Comparison of ENCODE assay signal across 8 mouse cellular contexts in the genomic region with DNA sequence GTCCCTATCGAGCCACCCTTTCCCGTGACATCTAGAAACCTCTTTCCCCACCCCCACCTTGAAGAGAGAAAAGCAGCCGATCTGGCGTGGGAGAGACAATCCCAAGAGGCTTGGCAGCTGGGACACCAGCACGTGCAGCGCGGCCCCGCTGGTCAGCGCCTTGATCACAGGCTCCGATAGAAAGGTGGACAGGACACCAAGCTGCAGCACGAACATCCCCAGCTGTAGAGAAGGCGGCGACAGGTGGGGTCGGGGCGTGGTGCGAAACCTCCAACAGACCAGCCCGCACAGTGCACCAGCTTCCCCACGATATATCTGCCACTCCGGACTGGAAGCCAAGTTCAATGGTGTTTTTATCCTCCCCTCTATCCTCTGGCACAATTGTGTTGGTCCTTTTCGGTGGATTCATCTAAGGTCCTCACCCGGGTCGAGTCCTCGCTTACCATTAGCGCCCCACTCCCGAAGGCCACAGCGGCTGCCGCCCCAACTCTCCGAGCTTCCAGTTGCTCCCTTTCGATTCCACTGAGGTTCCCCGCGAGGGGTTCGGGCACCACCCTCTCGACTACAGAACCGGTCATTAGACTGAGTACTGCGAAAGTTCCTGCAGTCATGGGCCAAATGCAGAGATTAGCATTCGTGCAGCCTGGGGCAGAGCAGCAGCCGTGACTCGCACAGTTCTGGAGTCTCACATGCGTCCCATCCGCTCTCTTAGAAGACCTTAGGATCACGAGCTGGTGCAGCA. TPM values are rescaled to one million over a fixed set of nuclear protein-coding genes. Genes with fewer than 3 reads are reported as not detected.
DNase-seq lines count a peak whose midpoint lies in the region; ATAC-seq lines count a peak whose summit lies in the region.

No protein-coding gene starts in this region.

- H3K4me3 ChIP-seq in kidney, embryonic 15.5 days (replicated peaks): peak overlapping the region; percentile 38
- H3K4me3 ChIP-seq in hindbrain, embryonic 12.5 days: peak overlapping the region; percentile 20
- H3K4me3 ChIP-seq in megakaryocyte, embryonic 14.5 days (replicated peaks): peak overlapping the region; percentile 92

- 3% methylated on average over 41 of the region's 41 CpGs for WGBS in kidney, embryonic 15.5 days
- whole genome bisulfite sequencing in hindbrain, embryonic 12.5 days: 4% methylated on average over 41 of the region's 41 CpGs

- H3K27me3 ChIP-seq in kidney, embryonic 15.5 days: peaks cover 82% of the 10 kb centered on the region
- peaks cover 84% of the 10 kb centered on the region for H3K27me3 ChIP-seq in hindbrain, embryonic 12.5 days
- H3K27me3 ChIP-seq in megakaryocyte, embryonic 14.5 days (replicated peaks): peaks cover 86% of the 10 kb centered on the region

- DNase-seq in kidney, adult 11 months: no peak
- no peak for DNase-seq in adrenal gland, postnatal 36 days
- DNase-seq in adrenal gland, postnatal 10 days: no peak

- ATAC-seq in kidney, embryonic 15.5 days (replicated peaks; ENCODE audit: low FRiP score): no peak
- peak; percentile 12 for ATAC-seq in common myeloid progenitor, adult 5-6 weeks (replicated peaks; ENCODE audit: low read depth, poor library complexity, severe bottlenecking)
- no peak for ATAC-seq in hindbrain, embryonic 12.5 days (ENCODE audit: low FRiP score)
- ATAC-seq in activated CD4-positive, CD25-positive, alpha-beta regulatory T cell, adult 4 months: no peak

- H3K4me2 ChIP-seq in kidney, embryonic 15.5 days: peak overlapping the region; percentile 75
- peak overlapping the region; percentile 46 for H3K4me2 ChIP-seq in hindbrain, embryonic 12.5 days (replicated peaks)

- H3K27ac ChIP-seq in kidney, embryonic 15.5 days: no peak overlapping the region
- no peak overlapping the region for H3K27ac ChIP-seq in hindbrain, embryonic 12.5 days

- H3K4me1 ChIP-seq in kidney, embryonic 15.5 days: peaks cover 46% of the 10 kb centered on the region
- peaks cover 24% of the 10 kb centered on the region for H3K4me1 ChIP-seq in hindbrain, embryonic 12.5 days
- peaks cover 60% of the 10 kb centered on the region for H3K4me1 ChIP-seq in megakaryocyte, embryonic 14.5 days

- H3K9me3 ChIP-seq in kidney, embryonic 15.5 days (replicated peaks): no peaks in the 10 kb centered on the region
- no peaks in the 10 kb centered on the region for H3K9me3 ChIP-seq in hindbrain, embryonic 12.5 days (replicated peaks)
- no peaks in the 10 kb centered on the region for H3K9me3 ChIP-seq in megakaryocyte, embryonic 14.5 days

- H3K36me3 ChIP-seq in kidney, embryonic 15.5 days: peaks cover 10% of the 10 kb centered on the region
- H3K36me3 ChIP-seq in hindbrain, embryonic 12.5 days: 0 out of 2 replicates have a peak, but pooled peaks cover 6% of the 10 kb centered on the region
- H3K36me3 ChIP-seq in megakaryocyte, embryonic 14.5 days (replicated peaks; ENCODE audit: low read length): peaks cover 6% of the 10 kb centered on the region

- no peak overlapping the region for H3K9ac ChIP-seq in kidney, embryonic 15.5 days
- no peak overlapping the region for H3K9ac ChIP-seq in hindbrain, embryonic 12.5 days

RNA-seq across cellular contexts. Expression of gene Slc26a10, which starts 2.0 kb away (rescaled TPM):
- polyA plus RNA-seq in kidney, embryonic 15.5 days (2015; fragmentation: Nextera tagmentation; extraction: Ambion mirVana): 3.1 and 3.3 TPM in 2 replicates
- 0.78 and 1.0 TPM in 2 replicates for total RNA-seq in common myeloid progenitor, adult 5-6 weeks (2017)
- 1.2 and 2.2 TPM in 2 replicates for polyA plus RNA-seq in hindbrain, embryonic 12.5 days (2016; fragmentation: Nextera tagmentation; extraction: Ambion mirVana)
- polyA plus RNA-seq in megakaryocyte, embryonic 14.5 days (2012; ENCODE audit: insufficient read depth, low replicate concordance): 0.23 and 0.76 TPM in 2 replicates
- 1 to 10 TPM in 1 of 2 experiments, under 1 TPM in 1; 0.89 to 1.1 TPM for total RNA-seq in adrenal gland, postnatal 36 days (2021)
- total RNA-seq in adrenal gland, postnatal 10 days (2021): 10 to 100 TPM in 1 of 2 experiments, 1 to 10 TPM in 1; 7.4 to 13.7 TPM
- 1 to 10 TPM; 2.5 to 2.7 TPM for polyA plus RNA-seq in activated CD4-positive, CD25-positive, alpha-beta regulatory T cell, adult 4 months (2017; shearing (Covaris generic))

RNA-seq across cellular contexts. Expression of gene Arhgef25, which starts 11.4 kb away (rescaled TPM):
- polyA plus RNA-seq in kidney, embryonic 15.5 days (2015; fragmentation: Nextera tagmentation; extraction: Ambion mirVana): 40.6 and 52.6 TPM in 2 replicates
- 9.7 and 16.4 TPM in 2 replicates for total RNA-seq in common myeloid progenitor, adult 5-6 weeks (2017)
- 52.2 and 61.4 TPM in 2 replicates for polyA plus RNA-seq in hindbrain, embryonic 12.5 days (2016; fragmentation: Nextera tagmentation; extraction: Ambion mirVana)
- not detected in 2 replicates for polyA plus RNA-seq in megakaryocyte, embryonic 14.5 days (2012; ENCODE audit: insufficient read depth, low replicate concordance)
- total RNA-seq in adrenal gland, postnatal 36 days (2021): 10 to 100 TPM; 19.0 to 21.6 TPM
- total RNA-seq in adrenal gland, postnatal 10 days (2021): 10 to 100 TPM; 18.1 to 26.5 TPM
- polyA plus RNA-seq in activated CD4-positive, CD25-positive, alpha-beta regulatory T cell, adult 4 months (2017; shearing (Covaris generic)): not detected

RNA-seq across cellular contexts. Expression of gene B4galnt1, which starts 13.4 kb away (rescaled TPM):
- 7.5 and 7.7 TPM in 2 replicates for polyA plus RNA-seq in kidney, embryonic 15.5 days (2015; fragmentation: Nextera tagmentation; extraction: Ambion mirVana)
- 56.5 TPM in 2 replicates for total RNA-seq in common myeloid progenitor, adult 5-6 weeks (2017)
- polyA plus RNA-seq in hindbrain, embryonic 12.5 days (2016; fragmentation: Nextera tagmentation; extraction: Ambion mirVana): 21.6 and 25.8 TPM in 2 replicates
- 71.2 and 76.1 TPM in 2 replicates for polyA plus RNA-seq in megakaryocyte, embryonic 14.5 days (2012; ENCODE audit: insufficient read depth, low replicate concordance)
- 1 to 10 TPM; 6.3 to 6.8 TPM for total RNA-seq in adrenal gland, postnatal 36 days (2021)
- total RNA-seq in adrenal gland, postnatal 10 days (2021): 10 to 100 TPM; 12.7 to 16.3 TPM
- 100 to 1,000 TPM; 152 to 209 TPM for polyA plus RNA-seq in activated CD4-positive, CD25-positive, alpha-beta regulatory T cell, adult 4 months (2017; shearing (Covaris generic))

RNA-seq across cellular contexts. Expression of gene Dtx3, which starts 17.1 kb away (rescaled TPM):
- polyA plus RNA-seq in kidney, embryonic 15.5 days (2015; fragmentation: Nextera tagmentation; extraction: Ambion mirVana): 100 and 129 TPM in 2 replicates
- 29.7 and 36.7 TPM in 2 replicates for total RNA-seq in common myeloid progenitor, adult 5-6 weeks (2017)
- polyA plus RNA-seq in hindbrain, embryonic 12.5 days (2016; fragmentation: Nextera tagmentation; extraction: Ambion mirVana): 199 and 203 TPM in 2 replicates
- polyA plus RNA-seq in megakaryocyte, embryonic 14.5 days (2012; ENCODE audit: insufficient read depth, low replicate concordance): 51.0 and 171 TPM in 2 replicates
- total RNA-seq in adrenal gland, postnatal 36 days (2021): 10 to 100 TPM; 52.4 to 71.7 TPM
- 10 to 100 TPM; 48.3 to 69.4 TPM for total RNA-seq in adrenal gland, postnatal 10 days (2021)
- polyA plus RNA-seq in activated CD4-positive, CD25-positive, alpha-beta regulatory T cell, adult 4 months (2017; shearing (Covaris generic)): 10 to 100 TPM; 40.6 to 42.9 TPM

RNA-seq across cellular contexts. Expression of gene Pip4k2c, which starts 32.9 kb away (rescaled TPM):
- polyA plus RNA-seq in kidney, embryonic 15.5 days (2015; fragmentation: Nextera tagmentation; extraction: Ambion mirVana): 41.1 and 43.5 TPM in 2 replicates
- total RNA-seq in common myeloid progenitor, adult 5-6 weeks (2017): 15.7 and 18.7 TPM in 2 replicates
- polyA plus RNA-seq in hindbrain, embryonic 12.5 days (2016; fragmentation: Nextera tagmentation; extraction: Ambion mirVana): 23.2 and 24.9 TPM in 2 replicates
- 10.4 and 19.6 TPM in 2 replicates for polyA plus RNA-seq in megakaryocyte, embryonic 14.5 days (2012; ENCODE audit: insufficient read depth, low replicate concordance)
- 10 to 100 TPM; 39.2 to 48.1 TPM for total RNA-seq in adrenal gland, postnatal 36 days (2021)
- total RNA-seq in adrenal gland, postnatal 10 days (2021): 10 to 100 TPM; 27.7 to 30.9 TPM
- 10 to 100 TPM; 24.2 to 27.8 TPM for polyA plus RNA-seq in activated CD4-positive, CD25-positive, alpha-beta regulatory T cell, adult 4 months (2017; shearing (Covaris generic))

Comparison
In these comparisons a context has a peak if more than half of its experiments do, and no peak if none do; other contexts are left out.
1. H3K4me3 ChIP-seq: peak in every context shown above with its lines; median percentile 92 in megakaryocyte, embryonic 14.5 days; 38 in kidney, embryonic 15.5 days; 20 in hindbrain, embryonic 12.5 days.
2. RNA of gene Arhgef25, which starts 11.4 kb away (polyA plus RNA-seq): 40.6 to 52.6 TPM in kidney, embryonic 15.5 days and 52.2 to 61.4 TPM in hindbrain, embryonic 12.5 days; not detected in megakaryocyte, embryonic 14.5 days and not detected in activated CD4-positive, CD25-positive, alpha-beta regulatory T cell, adult 4 months; every median in the first group is over 10 times any median in the second.